Mouse (Mus musculus) thymus, adult 2 months (tissue): Measurements from ENCODE around the gene Vamp2. TPM values are rescaled to one million over a fixed set of nuclear protein-coding genes. Genes with fewer than 3 reads are reported as not detected.
A peak's percentile ranks its signal among the peaks of the same experiment; 100 is the strongest.

Source experiments
- DNase-seq: peaks from one replicate; pipeline ENCODE4 v3.0.0; 2021
- H3K27ac ChIP-seq: fragments of 200-500 bp; 2 replicates; pipeline ENCODE4 v1.5.1; 2012; ENCODE audit warnings: low read length, control low read depth; ENCODE audit not compliant: control insufficient read depth, insufficient read depth
- H3K27me3 ChIP-seq: fragments of 200-500 bp; 2 replicates; pipeline ENCODE4 v1.6.1; 2012; ENCODE audit warnings: mild to moderate bottlenecking, low read length, moderate library complexity, mixed read lengths; ENCODE audit not compliant: control insufficient read depth, insufficient read depth
- H3K36me3 ChIP-seq: fragments of 200-500 bp; 2 replicates; pipeline ENCODE4 v1.6.1; 2012; ENCODE audit warnings: mild to moderate bottlenecking, low read length, moderate library complexity; ENCODE audit not compliant: control insufficient read depth, insufficient read depth
- H3K4me1 ChIP-seq: fragments of 200-500 bp; replicated peaks from 2 replicates; pipeline ENCODE4 v1.6.1; 2012; ENCODE audit warnings: low read length; ENCODE audit not compliant: control insufficient read depth, insufficient read depth
- H3K4me3 ChIP-seq: fragments of 200-500 bp; 2 replicates; pipeline ENCODE4 v1.5.1; 2012; ENCODE audit warnings: mild to moderate bottlenecking, low read length, control low read depth, moderate library complexity; ENCODE audit not compliant: control insufficient read depth, insufficient read depth
- CTCF ChIP-seq: fragments of 200-500 bp; IDR thresholded peaks from 2 replicates; pipeline ENCODE4 v1.5.1; 2012; ENCODE audit warnings: mild to moderate bottlenecking, control low read depth, low read length, moderate library complexity, borderline replicate concordance; ENCODE audit not compliant: control insufficient read depth, poor library complexity, insufficient read depth; ENCODE audit errors: extremely low read depth
- POLR2A ChIP-seq: fragments of 200-500 bp; IDR thresholded peaks from 2 replicates; pipeline ENCODE4 v1.6.1; 2012; ENCODE audit warnings: mild to moderate bottlenecking, low read length, control low read depth, moderate library complexity; ENCODE audit not compliant: control insufficient read depth, poor library complexity, insufficient read depth; ENCODE audit errors: extremely low read depth
- WGBS: fragments of 180-500 bp; shearing (Covaris S2); methylation state at CpG from one replicate; pipeline ENCODE4 v1.1.7; 2018; 5-methylcytosine and 5-hydroxymethylcytosine counted together
- polyA plus RNA-seq: library from polyadenylated mRNA; depleted of rRNA; stranded (reverse); fragments of >200 nt; gene quantifications from 2 replicates; pipeline ENCODE4 v1.2.3, GENCODE M21; 2012

The Vamp2 gene
- polyA plus RNA-seq, 1 experiment = 159 TPM

GRCm38 (mm10) chr11:69122336-69122951 lies 34.2 kb downstream of the Vamp2 start, which contains the start of gene 9130213A22Rik:
Gene 9130213A22Rik, minus strand, starts transcription at chr11:69122589.
- peak within 1 kb of the TSS; percentile 77 for H3K4me3 ChIP-seq
- under 1% methylated on average over 64 of the region's 66 CpGs for WGBS
- TF ChIP-seq POLR2A = no peak
- TF ChIP-seq CTCF = peak; percentile 61; the same call in 1 of the 2 replicates
- H3K27ac ChIP-seq = no peak within 1 kb of the TSS
- H3K36me3 ChIP-seq = no peaks in the 10 kb centered on the region
- DNase-seq = peak; percentile 81
- H3K4me1 ChIP-seq = peaks cover 47% of the 10 kb centered on the region
- H3K27me3 ChIP-seq = peaks cover 13% of the 10 kb centered on the region

- DNase-seq = peak; percentile 83
- TF ChIP-seq POLR2A (no peak), CTCF (no peak)
- peak overlapping the region; percentile 77 for H3K4me3 ChIP-seq
- 2% methylated on average over 29 of the region's 29 CpGs for WGBS
- peaks cover 44% of the 10 kb centered on the region for H3K4me1 ChIP-seq
- H3K27me3 ChIP-seq = peaks cover 13% of the 10 kb centered on the region
- no peak overlapping the region; the same call in 1 of the 2 replicates for H3K27ac ChIP-seq
- H3K36me3 ChIP-seq = no peaks in the 10 kb centered on the region
Observed at GRCm38 (mm10) chr11:69123056-69123692, 34.9 kb downstream of the Vamp2 start.

- peak overlapping the region; percentile 77 for H3K4me3 ChIP-seq
- no peaks in the 10 kb centered on the region for H3K36me3 ChIP-seq
- H3K27me3 ChIP-seq = peaks cover 13% of the 10 kb centered on the region
- H3K27ac ChIP-seq = peak overlapping the region; percentile 49
- peaks cover 40% of the 10 kb centered on the region for H3K4me1 ChIP-seq
- peak; percentile 78 for DNase-seq
- WGBS = under 1% methylated on average over 31 of the region's 31 CpGs
- no peak for TF ChIP-seq POLR2A
- no peak for TF ChIP-seq CTCF
Observed at GRCm38 (mm10) chr11:69123693-69124497, 35.6 kb downstream of the Vamp2 start.

GRCm38 (mm10) chr11:69124498-69124847 lies 36.2 kb downstream of the Vamp2 start:
- TF ChIP-seq CTCF = no peak
- TF ChIP-seq POLR2A = no peak
- Histone ChIP-seq H3K36me3 (no peaks in the 10 kb centered on the region), H3K27me3 (peaks cover 13% of the 10 kb centered on the region), H3K4me3 (no peak overlapping the region), H3K4me1 (peaks cover 36% of the 10 kb centered on the region), H3K27ac (no peak overlapping the region)
- WGBS = 0% methylated on average over 3 of the region's 3 CpGs
- peak; percentile 64 for DNase-seq

- TF ChIP-seq POLR2A (no peak), CTCF (no peak)
- Histone ChIP-seq H3K4me1 (peaks cover 33% of the 10 kb centered on the region), H3K36me3 (no peaks in the 10 kb centered on the region), H3K27me3 (peaks cover 13% of the 10 kb centered on the region), H3K27ac (peak overlapping the region; percentile 74), H3K4me3 (peak overlapping the region; percentile 67)
- peak; percentile 80 for DNase-seq
- under 1% methylated on average over 24 of the region's 24 CpGs for WGBS
Observed at GRCm38 (mm10) chr11:69125041-69125851, 37.0 kb downstream of the Vamp2 start.

- Histone ChIP-seq H3K27ac (peak within 1 kb of the TSS; percentile 74), H3K4me1 (peaks cover 29% of the 10 kb centered on the region), H3K4me3 (peak within 1 kb of the TSS; percentile 67), H3K36me3 (no peaks in the 10 kb centered on the region), H3K27me3 (peaks cover 13% of the 10 kb centered on the region)
- DNase-seq = no peak
- TF ChIP-seq CTCF (no peak), POLR2A (no peak)
- 0% methylated on average over 3 of the region's 3 CpGs for WGBS
Observed at GRCm38 (mm10) chr11:69125852-69125918, 37.4 kb downstream of the Vamp2 start, which contains the start of gene Aloxe3. Gene Aloxe3, plus strand, starts transcription at chr11:69125896.
